Mouse (Mus musculus) cerebellum, adult 9-11 months (tissue): ENCODE measurements at regions not wholly inside any gene's neighbourhood (a gene's known extent, or its start where the extent isn't known, plus 50 kb on each side); places are given as distances from the start of the nearest gene placed in this dataset.
"Not testable (repeated sequence)": the region's sequence is repeated elsewhere in the genome, so short reads cannot be mapped to it uniquely, and the experiment has no call there.

ENCODE experiments used
- DNase-seq: peaks from one replicate; pipeline ENCODE4 v3.0.0; 2022

DNA sequence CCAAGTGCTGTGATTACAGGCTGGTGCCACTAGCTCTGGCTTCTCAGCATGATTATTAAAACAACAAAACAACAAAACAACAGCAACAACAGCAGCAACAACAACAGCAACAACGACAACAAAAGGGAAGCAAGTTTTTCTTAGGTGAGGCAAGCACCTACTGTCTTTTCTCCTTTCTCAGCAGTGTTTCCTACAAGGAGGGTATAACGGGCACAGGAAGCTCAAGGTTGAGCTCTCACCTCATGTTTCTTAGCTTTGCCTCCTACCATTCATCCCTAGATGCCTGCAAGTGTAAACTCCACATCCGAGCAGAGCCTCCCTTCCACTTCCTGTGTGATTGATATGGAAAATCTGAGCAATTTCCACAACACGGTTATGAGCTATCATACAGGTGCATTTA, 128.1 kb upstream of the Mpdz start:
- no peak for DNase-seq

DNA sequence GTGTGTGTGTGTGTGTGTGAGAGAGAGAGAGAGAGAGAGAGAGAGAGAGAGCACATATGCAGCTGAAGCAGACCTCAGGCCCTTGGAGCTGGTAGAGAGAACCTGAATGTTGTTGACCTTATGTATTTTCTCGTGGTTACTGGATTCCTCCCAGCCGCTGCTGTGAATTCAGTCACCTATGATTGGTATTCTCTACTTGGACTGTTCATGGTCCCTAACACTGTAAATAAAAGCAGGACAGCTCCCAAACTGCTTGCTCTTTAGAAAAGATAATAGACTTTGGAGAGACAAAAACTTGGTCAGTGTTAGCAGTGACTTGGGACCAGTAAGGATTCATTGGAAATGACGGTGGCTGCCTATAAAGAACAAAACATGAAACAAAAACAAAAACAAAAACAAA, 126.9 kb upstream of the Mpdz start:
- DNase-seq: no peak

DNA sequence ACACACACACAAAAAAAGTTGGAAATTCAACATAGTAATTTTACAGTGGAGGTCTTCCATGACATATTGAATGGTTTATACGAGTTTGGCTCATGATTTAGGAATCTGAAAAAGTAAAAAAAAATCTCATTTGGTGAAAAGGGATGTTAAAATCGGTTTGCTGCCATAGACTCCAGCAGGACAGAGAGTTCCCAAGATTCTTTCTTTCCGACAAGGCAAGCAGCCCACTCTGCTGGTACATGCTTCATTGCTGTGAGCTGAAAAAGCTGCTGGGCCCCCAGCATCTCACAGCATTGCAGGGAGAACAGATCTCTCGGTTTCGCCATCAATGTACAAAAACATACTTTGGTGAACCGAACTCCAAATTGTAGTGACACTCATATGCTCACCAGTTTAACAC, 125.8 kb upstream of the Mpdz start:
- DNase-seq: no peak

DNA sequence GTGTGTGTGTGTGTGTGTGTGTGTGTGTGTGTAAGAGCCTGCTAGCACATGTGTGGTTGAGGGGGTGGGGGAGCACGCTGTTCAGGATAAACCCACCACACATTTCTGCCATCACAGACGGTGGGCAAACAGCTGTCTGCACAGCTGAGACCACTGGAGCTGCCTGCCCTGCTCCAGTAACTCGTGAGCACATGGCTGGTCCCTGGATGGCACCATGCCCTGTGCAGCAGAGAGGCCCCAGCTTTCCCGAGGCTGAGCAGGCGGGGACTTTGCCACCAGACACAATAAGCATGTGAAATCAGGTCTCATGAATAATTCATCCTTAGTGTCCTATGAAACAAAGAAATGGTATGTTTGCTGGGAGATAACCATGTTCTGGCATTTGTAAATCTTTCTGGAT, 125.3 kb upstream of the Mpdz start:
- DNase-seq: peak; percentile 67

DNA sequence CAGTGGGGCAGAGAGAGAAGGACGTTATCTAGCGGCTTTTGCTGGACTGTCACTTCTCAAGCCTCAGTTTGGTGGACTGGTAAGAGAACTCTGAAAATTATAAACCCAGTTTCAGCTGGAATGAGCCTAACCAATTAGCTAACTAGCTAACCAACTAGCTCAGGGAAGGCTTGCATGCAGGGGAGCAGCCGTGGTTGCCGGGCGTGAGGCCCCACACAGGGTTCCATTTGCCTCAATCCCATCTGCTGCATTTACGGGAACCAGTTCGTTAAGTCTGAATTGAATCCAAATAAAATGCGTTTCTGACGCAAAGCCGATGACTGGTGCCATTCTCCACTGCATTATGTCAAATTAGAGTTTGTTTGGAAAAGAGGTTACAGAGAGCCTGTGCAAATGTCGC, 123.9 kb upstream of the Mpdz start:
- DNase-seq: peak; percentile 68

DNA sequence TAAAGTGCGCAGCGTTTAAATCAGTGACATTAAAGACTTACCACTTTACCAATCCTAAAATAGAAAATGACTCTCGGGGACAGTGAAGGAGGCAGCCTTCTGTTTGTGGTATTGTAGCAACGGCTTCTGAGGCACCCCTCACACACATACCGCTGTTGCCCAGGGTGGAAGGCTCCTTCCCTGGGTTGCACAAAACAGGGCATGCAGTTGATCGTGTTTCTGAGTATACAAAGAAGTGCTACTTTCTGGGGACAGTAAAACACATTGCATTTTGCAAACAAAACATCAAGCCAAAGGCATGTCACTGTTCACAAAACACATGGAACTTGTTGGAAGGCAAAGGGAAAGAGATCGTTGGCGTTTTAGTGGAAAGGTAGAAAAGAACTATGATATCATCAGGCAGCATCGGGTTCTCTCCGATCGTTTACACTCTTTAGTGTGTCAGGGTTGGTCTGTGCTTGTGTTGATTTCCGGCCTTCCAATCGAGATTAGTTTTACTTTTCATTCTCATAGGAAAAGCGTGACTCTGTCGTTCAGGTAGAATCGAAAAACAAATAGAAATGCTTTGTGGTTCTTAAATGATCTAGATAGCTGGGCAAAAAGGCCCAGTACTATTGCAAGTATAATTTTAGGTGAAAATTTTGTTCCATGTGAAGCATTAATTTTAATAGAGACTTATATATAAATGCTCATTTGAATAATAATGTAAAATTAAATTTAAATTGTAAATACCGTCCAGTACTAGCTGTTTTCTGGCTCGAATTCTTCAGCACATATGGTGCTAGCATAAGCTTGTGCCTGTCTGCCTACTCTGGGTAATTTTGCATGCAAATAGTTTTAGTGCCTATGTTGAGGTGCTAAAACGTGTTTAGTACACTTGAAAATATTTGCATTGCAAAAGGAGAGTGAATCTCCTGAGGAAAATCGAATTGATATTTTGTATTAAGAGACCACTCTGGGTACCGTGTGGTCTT, 123.1 kb upstream of the Mpdz start:
- DNase-seq: peak; percentile 67

DNA sequence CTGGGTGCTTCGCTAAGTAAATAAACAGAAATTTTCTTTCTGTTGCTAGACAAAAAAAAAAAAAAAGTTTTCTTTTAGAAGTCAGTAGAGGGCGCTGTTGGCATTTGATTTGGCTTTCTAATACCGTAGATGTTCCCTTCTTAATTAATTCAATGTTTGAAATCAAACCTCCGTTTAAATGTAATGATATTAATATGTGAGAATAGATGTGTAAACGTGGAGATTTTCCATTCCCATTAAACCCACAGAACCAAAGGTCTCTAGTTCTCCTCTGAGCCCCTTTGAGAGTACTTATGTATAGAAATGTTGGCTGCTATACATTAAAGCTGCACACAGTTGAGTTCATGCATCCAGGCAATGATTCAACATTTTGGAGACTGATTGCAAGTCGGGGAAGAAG, 121.8 kb upstream of the Mpdz start:
- no peak for DNase-seq

DNA sequence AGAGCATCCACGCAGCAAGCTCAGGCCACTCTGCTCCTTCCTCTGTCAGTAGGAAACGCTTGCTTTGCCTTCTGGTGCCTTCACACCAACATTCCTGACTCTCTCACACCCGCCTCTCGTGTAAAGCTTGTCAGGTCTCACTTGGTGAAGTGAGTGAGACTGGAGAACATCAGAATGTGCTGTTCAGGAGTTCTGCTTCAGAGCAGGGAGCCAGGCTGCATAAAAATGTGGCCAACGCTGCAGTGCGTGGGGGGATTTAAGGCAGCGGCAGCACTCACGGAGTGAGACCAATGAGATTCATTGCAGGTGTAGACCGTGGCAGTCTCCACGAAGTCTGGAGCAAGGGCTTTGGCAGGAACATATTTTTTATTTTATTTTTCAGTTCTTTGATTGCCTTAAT, 121.0 kb upstream of the Mpdz start:
- DNase-seq: no peak

DNA sequence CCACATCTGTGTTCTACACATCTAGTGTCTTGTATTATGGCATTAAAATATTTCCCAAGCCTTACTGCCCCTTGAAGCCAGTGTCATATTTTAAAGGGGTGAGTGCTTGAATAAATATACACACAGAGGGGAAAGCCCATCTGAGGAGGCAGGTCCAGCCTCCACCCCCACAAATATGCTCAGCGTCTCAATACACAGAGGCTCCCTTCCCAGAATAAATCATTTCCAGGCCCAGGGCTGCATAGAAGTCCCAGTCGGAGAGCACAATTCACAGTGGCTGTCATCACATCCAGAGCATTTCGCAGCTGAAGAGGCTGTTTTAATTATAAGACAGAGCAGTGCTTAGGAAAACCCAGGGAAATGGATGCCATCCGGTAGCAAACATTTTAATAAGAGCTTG, 118.8 kb upstream of the Mpdz start:
- DNase-seq: no peak

DNA sequence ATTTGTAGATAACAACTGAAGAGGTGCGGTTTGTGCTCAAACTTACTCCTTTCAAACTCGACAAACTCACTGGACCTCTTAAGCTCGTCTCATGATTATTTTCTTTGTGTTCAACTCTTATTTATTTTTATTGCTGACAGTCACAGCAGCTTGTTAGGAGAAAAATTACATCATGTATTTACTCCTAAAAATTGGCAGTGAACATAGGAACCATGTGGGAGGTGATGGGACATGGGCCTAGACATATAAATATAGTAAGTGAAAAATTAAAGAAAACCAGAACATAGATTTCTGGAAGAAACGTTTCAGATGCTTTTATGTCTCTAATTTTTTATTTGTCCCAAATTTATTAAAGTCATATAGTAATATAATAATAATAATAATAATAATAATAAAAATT, 108.2 kb upstream of the Mpdz start:
- DNase-seq: no peak

DNA sequence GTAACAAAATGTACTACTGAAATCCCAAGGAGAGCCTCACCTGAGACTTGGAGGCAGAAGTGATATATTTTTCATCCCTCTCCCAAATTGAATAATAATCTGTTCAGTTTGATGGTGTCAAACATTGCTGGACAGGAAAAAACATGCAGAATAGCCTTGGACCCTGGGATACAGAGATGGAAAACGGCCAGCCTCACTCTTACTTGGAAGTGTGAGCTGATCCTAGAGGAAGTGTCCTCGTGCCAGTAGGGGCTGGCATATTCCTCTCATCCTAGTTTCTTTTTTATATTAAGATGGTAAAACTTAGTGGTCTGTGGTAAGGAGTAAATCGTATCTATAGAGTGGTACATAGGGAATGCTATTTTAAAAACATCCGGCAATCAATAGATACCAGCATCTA, 107.6 kb upstream of the Mpdz start:
- no peak for DNase-seq

DNA sequence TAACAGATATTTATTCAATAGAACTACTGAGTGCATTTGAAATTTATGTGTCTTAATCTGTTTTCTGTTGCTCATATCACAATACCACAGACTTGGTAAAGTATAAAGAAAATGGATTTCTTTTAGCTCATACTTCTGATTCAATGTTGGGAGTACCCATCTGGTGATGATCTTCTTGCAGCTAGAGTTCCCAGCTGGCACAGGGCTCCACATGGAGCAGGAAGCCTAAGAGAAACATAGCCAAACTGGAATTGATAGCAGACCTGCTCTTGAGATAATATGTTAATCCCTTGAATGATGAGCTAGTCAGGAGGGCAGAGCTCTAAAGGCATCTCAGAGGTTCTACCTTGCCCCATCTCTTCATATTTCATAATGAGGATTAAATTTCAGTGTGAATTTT, 97.9 kb upstream of the Mpdz start:
- no peak for DNase-seq

DNA sequence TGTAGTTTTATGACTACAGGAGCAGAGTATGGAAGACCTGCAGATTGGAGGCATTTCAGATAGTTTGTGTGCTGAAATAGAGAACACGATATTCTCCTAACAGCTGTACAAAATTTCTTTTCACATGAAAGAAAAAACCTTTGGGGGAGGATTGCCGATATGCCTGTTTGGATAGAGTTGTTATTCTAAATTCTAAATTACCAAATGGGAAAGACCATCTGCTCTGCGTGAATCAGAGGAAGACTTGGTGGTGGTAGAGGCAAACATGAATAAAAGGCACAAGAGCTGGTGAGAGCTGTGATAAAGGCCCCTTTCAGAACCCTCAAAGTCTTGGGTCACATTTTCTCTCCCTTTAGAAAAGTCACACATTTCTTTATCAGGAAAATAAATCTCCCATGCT, 96.9 kb upstream of the Mpdz start:
- no peak for DNase-seq

DNA sequence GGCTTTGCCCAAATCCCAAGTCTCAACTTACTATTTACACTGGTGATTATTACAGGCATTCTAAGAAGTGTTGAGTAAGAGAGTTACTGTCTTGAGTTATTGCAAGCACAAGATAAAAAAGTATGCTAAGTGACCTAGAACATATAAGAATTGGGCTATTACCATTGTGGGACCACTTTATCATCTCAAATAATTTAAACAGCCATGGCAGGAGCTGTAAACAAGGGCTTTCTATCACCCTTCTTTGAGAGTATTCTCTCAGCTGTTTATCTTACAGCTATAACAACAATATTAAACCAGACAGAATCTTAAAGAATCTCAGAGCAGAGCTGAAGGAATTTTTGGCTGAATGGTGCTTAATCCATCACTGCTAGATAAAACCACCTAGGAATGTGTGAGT, 94.2 kb upstream of the Mpdz start:
- no peak for DNase-seq

DNA sequence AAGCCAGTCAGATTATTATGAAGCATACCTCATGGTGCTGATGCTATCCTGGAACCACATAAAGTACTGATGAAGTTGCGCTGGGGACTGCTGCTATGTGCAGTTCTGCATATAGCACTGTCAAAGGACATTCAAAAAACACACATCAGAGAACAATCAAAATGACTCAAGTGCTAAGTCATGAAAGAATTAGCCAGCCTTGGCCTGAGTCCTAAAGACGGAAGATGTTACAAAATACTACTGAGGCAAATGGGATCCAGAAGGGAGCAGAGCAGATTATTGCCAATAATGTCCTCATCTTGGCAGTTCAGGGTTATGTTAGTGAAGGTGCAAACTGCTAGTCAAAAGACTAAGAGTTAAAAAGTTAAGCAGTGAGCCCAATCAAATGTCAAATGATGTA, 87.9 kb upstream of the Mpdz start:
- no peak for DNase-seq

DNA sequence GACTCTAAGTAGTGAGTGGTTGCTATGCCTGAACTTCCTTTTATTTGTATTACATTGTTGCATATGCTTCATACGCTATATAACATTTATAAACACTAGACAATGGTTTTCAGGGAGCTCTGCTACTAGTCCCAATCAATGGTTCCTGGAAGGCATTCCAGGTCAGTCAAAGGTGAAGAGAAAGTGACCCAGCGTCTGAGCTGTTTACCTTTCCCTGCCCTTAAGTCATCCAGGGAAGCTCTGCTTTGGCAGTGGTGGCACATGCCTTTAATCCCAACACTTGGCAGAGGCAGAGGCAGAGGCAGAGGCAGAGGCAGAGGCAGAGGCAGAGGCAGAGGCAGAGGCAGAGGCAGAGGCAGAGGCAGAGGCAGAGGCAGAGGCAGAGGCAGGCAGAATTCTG, 76.5 kb upstream of the Mpdz start:
- not testable (repeated sequence) for DNase-seq

DNA sequence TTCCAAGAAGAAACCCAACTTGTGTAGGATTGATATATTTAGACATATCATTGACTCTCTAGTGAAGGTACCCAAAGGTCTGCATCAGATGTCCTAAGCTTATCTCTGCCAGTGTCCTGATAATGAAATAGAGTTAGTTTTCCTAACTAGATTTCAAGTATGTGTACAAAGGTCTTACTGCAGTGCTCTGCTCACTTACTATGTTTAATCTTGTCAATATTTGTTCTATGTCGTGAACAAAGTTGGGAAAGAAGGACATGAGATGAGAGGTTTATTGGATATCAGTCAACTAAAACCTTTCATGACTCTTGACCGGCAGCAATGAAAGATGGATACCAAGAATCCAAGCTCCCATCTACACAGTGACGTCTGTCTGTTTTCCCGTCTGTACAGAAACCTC, 71.9 kb upstream of the Mpdz start:
- DNase-seq: no peak

DNA sequence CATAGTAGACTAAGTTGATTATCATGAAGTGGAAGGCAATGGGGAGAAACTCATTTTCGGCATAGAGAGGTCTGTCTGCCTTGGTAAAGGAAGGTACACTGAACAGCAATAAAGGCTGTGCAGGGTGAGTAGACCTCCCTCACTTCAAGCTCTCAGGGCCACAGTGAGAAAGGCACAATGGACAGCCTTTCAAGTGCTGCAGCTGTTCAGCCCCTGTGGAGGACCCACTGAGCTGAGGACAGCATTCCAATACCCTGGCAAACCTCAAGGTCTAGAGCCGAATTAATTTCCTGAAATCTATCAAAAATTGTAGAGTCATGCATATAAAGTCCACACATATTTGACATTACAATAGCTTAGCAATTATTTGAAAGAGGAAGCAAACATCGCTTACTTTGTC, 69.8 kb upstream of the Mpdz start:
- DNase-seq: no peak

DNA sequence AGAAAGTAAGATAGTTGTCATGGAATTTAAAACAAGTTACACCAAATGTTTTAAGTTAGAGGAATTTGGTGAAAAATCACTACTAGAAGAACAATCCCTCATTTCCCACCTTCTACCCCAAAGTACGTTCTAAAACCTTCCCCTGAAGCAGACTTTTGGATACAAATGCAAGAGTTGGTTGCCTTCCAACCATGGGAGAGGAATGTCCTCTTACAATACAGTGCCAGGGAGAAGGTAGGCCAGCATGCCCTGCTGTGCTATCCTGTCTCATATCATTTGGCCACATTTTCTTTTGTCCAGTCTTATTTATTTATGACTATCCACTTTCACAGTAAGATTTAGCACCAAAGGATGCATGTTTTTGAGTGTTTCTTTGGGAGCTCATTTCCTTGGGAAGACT, 66.2 kb upstream of the Mpdz start:
- no peak for DNase-seq

DNA sequence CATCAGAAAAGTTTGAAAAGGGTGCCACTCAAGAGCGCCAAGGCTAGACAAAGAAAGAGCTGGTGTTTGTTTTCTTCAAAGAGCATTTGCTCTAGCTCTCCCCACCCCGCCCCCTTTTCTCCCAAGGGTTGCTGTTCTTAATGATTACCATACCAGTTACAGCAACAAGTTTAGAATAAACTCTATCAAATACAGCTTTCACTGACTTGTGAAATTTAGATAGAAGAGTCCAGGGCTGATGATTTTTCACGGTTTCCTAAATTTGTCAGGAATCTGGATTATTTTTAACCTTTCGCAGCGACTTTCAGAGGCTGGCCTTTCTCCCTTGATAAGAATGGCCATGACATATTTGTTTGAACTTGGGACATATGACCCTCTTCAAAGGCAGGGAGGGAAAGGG, 64.2 kb upstream of the Mpdz start:
- no peak for DNase-seq

DNA sequence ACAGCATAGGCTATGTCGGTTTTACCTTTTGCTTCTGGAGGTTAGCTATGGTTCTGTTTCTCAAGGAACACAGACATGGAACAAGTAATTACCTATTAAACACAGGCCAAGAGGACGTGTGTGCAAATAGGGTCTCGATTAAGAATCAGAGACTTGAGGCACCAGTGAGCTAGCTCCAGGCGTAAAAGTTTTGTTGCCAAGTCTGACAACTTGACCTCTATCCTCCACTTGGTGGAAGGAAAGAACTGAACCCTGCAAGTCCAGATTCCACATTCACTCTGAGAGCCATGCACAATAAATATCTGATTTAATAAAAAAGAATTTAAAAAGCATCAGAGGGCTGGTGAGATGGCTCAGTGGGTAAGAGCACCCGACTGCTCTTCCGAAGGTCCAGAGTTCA, 63.7 kb upstream of the Mpdz start:
- no peak for DNase-seq

DNA sequence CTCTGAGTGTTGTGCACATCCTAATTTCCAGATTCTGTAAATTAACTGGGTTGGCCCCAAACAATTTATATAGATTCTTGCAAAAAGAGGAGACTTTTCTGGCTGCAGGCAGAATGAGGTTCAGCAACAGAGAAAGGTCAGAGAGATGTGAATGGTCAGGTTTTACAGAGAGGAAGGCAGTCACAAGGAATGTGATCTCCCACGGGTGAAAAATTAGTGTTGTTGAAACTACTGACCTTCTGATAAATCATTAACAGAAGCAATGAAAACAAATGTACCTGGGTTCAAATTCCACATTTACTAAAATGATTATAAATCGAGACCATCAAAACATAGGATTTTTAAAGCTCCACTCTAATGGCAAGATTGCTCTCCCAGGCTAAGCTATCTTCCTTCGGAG, 62.5 kb upstream of the Mpdz start:
- no peak for DNase-seq

DNA sequence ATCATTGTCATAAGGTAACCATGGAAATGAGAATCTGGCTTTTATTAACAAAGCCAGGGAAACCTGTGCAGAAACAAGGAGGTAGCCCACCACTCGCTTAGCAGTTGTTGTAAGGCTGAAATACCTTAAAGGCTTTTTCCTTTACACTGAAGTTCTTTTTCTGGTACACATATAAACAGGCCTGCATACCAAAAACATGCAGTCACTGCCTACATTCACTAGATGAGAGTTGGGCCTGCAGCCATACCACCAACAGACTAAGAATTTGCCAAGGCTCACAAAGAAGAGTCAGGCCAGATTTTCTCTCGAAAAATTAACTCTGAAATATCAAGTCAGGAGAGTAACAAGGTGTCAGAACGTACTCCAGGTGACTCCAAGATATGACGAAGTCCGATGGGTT, 61.3 kb upstream of the Mpdz start:
- DNase-seq: no peak

DNA sequence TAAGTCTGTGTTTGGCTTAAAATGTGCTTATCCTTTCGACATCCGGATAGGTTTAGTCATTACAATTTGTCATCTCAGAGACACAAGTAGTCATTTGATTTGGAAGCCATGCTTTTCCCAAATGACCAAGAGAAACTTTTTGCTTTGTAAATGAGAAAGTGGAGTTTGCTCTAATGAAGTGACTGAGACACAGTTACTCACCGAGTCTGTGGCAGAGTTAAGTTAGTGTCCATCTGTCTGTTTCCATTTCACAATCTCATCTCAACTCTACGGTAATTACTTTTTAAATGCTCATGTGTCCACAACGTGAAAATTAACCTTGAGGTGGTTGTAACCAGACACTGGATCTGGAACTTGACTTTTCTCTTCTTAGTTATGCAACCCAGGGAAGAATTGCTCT, 59.2 kb upstream of the Mpdz start:
- DNase-seq: no peak

DNA sequence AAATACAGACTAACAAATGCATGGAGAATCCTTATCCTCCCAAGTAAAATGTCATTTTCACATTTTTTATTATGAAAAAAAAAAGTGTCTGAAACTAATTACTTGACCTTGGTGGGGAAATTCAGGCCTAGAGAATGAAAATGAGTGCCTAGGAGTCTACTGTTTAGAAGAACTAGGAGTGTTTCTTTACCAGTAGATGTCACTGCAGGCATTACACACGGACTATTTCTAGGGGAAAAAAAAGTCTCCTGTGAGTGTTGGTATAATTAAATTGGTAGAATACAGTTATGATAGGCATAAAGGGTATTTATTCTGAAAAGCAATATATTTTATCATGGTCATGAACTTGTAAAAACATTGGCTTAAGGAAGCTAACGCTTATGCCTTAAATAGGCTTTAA, 55.5 kb upstream of the Mpdz start:
- no peak for DNase-seq
